Mouse (Mus musculus) gastrocnemius, postnatal 10 days (tissue): Measurements from ENCODE around the gene Krt23. TPM values are rescaled to one million over a fixed set of nuclear protein-coding genes. Genes with fewer than 3 reads are reported as not detected.

Source experiments
- DNase-seq: peaks from one replicate; pipeline ENCODE4 v3.0.0; 2021; ENCODE audit warnings: mixed read lengths
- total RNA-seq, 2 experiments: library from RNA; stranded (reverse); gene quantifications; 2 replicates each; pipeline ENCODE4 v1.2.3; 2021

Gene Krt23
- total RNA-seq, 2 experiments from 2014 or later = 0.16 TPM; not detected in 1

- no peak for DNase-seq
These were observed 38.9 kb downstream of the Krt23 start for GRCm38 (mm10) chr11:99454044-99454443.

DNA sequence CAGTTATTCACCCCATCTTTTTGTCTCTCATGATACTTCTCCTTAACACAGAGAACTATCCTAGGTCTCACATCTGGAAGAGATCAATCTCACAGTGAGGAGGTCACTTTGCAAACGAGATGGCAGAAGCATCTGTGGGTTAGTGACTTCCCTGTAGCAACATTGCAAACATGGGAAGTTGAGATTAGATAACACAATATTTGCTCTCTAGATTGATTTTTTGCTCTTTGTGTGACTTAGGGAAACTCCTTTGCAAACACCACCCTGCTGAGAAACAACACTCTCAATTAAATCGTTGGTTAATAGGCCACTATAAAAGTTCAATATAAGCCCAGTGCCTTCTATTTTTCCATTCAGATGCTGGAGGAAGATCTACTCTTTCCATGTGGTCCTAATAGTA, 44.2 kb downstream of the Krt23 start:
- DNase-seq = no peak

DNA sequence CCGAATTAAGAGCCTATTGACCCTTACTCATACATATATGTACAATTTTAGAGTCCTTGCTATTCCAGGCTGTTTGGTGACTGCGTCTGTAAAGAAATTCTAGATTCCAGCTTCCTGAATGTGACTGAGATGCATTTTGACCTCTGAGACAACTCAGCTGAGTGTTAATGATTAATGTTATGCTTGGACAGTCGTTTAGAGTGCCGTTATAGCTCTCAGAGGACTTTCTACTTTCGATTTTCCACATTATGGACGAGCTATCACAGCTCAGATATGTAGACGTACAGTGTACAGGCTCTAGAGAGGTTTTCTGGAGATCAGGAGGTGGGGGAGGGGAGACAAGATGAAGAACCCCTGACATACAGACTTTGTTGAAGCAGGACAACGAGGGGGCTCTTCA, 51.7 kb downstream of the Krt23 start:
- DNase-seq = no peak

DNA sequence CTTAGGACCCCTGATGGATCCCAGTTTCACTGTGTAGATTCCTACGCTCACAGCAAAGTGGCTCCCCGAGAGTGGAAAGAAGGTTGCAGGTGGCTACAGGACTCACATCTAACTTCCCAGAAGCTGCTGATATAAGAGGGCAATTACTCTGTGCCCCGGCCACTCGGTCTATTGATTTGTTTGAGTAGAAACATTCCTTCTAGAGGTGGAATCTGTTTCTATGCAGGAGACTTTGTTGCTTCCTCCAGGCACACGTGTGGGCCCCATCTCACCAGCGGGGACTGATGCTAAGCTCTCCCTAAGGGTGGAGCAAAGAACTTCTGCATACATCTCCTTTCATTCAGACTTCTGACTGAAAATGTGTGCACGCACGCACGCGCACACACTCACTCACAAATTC, 53.5 kb downstream of the Krt23 start:
- no peak for DNase-seq

- no peak for DNase-seq
These were observed 55.0 kb downstream of the Krt23 start, which contains the start of gene Krt20 for GRCm38 (mm10) chr11:99437972-99438371. Gene Krt20, minus strand, starts transcription at chr11:99438150.

GRCm38 (mm10) chr11:99436625-99437024, 56.3 kb downstream of the Krt23 start:
- no peak for DNase-seq

- DNase-seq = no peak
These were observed 62.3 kb downstream of the Krt23 start for GRCm38 (mm10) chr11:99430670-99431069.

Other genes with a start within 250 kb of the Krt23 start
- gene Krt222, start 249.1 kb downstream of the Krt23 start, total RNA-seq = 10 to 100 TPM in 1 of 2 experiments, 1 to 10 TPM in 1; 9.3 to 11.7 TPM
- gene Krt24, start 207.9 kb downstream of the Krt23 start, total RNA-seq = not detected
- gene Krt25, start 170.2 kb downstream of the Krt23 start, total RNA-seq = under 1 TPM in 1 of 2 experiments, not detected in 1; 0.14 TPM
- gene Krt26, start 155.2 kb downstream of the Krt23 start, total RNA-seq = not detected
- not detected for gene Krt27, start 142.0 kb downstream of the Krt23 start, total RNA-seq
- gene Krt28, start 118.2 kb downstream of the Krt23 start, total RNA-seq = under 1 TPM in 1 of 2 experiments, not detected in 1; 0.16 TPM
- gene Krt10, start 103.8 kb downstream of the Krt23 start, total RNA-seq = 1 to 10 TPM; 5.6 to 6.6 TPM
- not detected for gene Krt12, start 70.9 kb downstream of the Krt23 start, total RNA-seq
- gene Krt20, start 55.0 kb downstream of the Krt23 start, total RNA-seq = under 1 TPM in 1 of 2 experiments, not detected in 1; 0.12 TPM
- gene Krt39, start 28.2 kb upstream of the Krt23 start, total RNA-seq = not detected
- not detected for gene Krt40, start 50.0 kb upstream of the Krt23 start, total RNA-seq
- gene Krtap3-3, start 57.7 kb upstream of the Krt23 start, total RNA-seq = not detected
- not detected for gene Krtap3-2, start 63.7 kb upstream of the Krt23 start, total RNA-seq
- gene Gm11939, start 66.3 kb upstream of the Krt23 start, total RNA-seq = not detected
- not detected for gene Krtap3-1, start 73.5 kb upstream of the Krt23 start, total RNA-seq
- not detected for gene Krtap1-5, start 87.9 kb upstream of the Krt23 start, total RNA-seq
- gene Krtap1-4, start 90.5 kb upstream of the Krt23 start, total RNA-seq = not detected
- not detected for gene Krtap1-3, start 98.2 kb upstream of the Krt23 start, total RNA-seq
- not detected for gene Krtap9-3, start 105.0 kb upstream of the Krt23 start, total RNA-seq
- not detected for gene Gm11938, start 110.2 kb upstream of the Krt23 start, total RNA-seq
- gene Gm11937, start 117.1 kb upstream of the Krt23 start, total RNA-seq = not detected
- not detected for gene Krtap2-4, start 121.7 kb upstream of the Krt23 start, total RNA-seq
- not detected for gene Gm11562, start 127.3 kb upstream of the Krt23 start, total RNA-seq
- gene Krtap4-1, start 135.1 kb upstream of the Krt23 start, total RNA-seq = not detected
- not detected for gene Krtap4-2, start 141.9 kb upstream of the Krt23 start, total RNA-seq
- gene Krtap4-7, start 151.0 kb upstream of the Krt23 start, total RNA-seq = not detected
- gene Gm11555, start 157.1 kb upstream of the Krt23 start, total RNA-seq = not detected
- not detected for gene Gm11563, start 165.8 kb upstream of the Krt23 start, total RNA-seq
- not detected for gene Krtap4-6, start 172.8 kb upstream of the Krt23 start, total RNA-seq
- not detected for gene Gm14190, start 197.6 kb upstream of the Krt23 start, total RNA-seq
- not detected for gene Gm14180, start 241.2 kb upstream of the Krt23 start, total RNA-seq